Mouse (Mus musculus): Measurements from ENCODE around the gene Gm30191. TPM values are rescaled to one million over a fixed set of nuclear protein-coding genes. Genes with fewer than 3 reads are reported as not detected.
"Not testable (repeated sequence)": the region's sequence is repeated elsewhere in the genome, so short reads cannot be mapped to it uniquely, and the experiment has no call there.

The Gm30191 gene
- polyA plus RNA-seq, 1 experiment from 2014 or later: not detected

DNA sequence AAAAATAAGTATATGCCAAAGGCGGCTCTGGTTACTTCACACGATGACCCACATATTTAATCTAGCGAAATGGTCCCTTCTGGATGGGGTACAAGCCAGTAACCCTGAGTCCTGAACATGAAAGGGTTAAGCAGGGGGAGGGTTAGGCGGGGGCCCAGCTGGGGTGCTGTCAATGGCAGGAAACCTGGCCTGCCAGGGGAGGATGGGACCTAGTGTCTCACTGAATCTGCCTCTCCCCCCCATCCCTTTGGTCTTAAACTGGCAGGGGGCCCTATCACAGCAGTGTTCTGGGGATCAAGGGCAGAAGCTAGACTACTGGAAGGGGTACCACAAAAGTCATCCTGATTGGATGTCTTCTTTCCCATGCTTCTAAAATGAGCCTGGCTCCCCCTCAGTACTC lies 9.1 kb downstream of the Gm30191 start:
- Histone ChIP-seq H3K4me3 (ENCODE audit: low read depth, low read length) (no peak overlapping the region), H3K9ac (replicated peaks; ENCODE audit: low read depth, low read length) (no peak overlapping the region), H3K4me1 (ENCODE audit: control insufficient read depth, insufficient read depth, low read length) (peaks cover 13% of the 10 kb centered on the region; the same call in 1 of the 2 replicates), H3K27ac (ENCODE audit: low read depth, low read length) (no peak overlapping the region), H3K36me3 (ENCODE audit: control insufficient read depth, insufficient read depth, low read length) (no peaks in the 10 kb centered on the region), H3K4me2 (ENCODE audit: low read depth, low read length) (no peak overlapping the region), H3K9me3 (ENCODE audit: control insufficient read depth, low read length) (no peaks in the 10 kb centered on the region), H3K27me3 (ENCODE audit: control insufficient read depth, insufficient read depth, low read length) (peaks cover 15% of the 10 kb centered on the region)
- WGBS: 20% methylated on average over 4 of the region's 4 CpGs
- ATAC-seq (ENCODE audit: low read depth): no peak

DNA sequence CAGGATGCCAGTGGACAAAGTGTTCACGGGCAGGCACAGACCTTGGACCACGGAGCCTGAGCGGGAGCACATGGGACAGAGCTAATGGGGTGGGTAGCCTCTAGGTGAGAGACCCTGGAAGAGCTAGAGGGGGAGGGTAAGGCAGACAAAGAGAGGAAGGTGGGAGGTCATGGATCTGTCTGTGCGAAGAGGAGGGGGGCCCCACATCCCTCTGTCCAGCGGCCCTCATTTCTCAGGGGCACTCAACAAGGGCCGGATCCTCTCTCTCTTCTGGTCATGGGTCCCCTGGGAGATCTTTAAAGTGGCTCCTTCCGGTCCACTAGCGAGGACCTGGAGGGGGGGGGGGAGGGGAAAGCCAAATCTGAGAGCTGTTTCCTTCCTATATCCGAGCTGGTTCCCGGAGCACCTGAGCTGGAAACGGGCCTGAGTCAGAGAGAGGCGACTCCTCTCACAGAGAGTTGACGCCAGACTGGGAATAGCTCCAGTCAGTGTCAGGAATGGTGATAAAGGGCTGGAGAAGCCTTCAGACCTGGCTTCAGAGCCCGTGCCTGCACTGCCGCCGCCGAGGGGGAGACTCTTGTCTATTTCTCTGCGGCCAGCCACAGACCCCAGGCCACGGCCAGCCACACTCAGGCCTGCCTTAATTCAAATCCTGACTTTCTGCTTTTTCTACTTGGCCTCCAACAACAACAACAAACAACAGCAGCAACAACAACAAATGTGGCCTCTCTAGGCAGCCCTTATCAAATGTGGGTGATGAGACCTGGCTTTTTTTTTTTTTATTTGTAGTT lies 9.9 kb downstream of the Gm30191 start:
- ATAC-seq (ENCODE audit: low read depth): no peak
- WGBS: 6% methylated on average over 18 of the region's 19 CpGs
- Histone ChIP-seq H3K9me3 (ENCODE audit: control insufficient read depth, low read length) (no peaks in the 10 kb centered on the region), H3K36me3 (ENCODE audit: control insufficient read depth, insufficient read depth, low read length) (no peaks in the 10 kb centered on the region), H3K27ac (ENCODE audit: low read depth, low read length) (no peak overlapping the region), H3K4me2 (ENCODE audit: low read depth, low read length) (no peak overlapping the region), H3K27me3 (ENCODE audit: control insufficient read depth, insufficient read depth, low read length) (peaks cover 15% of the 10 kb centered on the region), H3K4me1 (ENCODE audit: control insufficient read depth, insufficient read depth, low read length) (peaks cover 12% of the 10 kb centered on the region; the same call in 1 of the 2 replicates), H3K9ac (replicated peaks; ENCODE audit: low read depth, low read length) (no peak overlapping the region), H3K4me3 (ENCODE audit: low read depth, low read length) (no peak overlapping the region)

DNA sequence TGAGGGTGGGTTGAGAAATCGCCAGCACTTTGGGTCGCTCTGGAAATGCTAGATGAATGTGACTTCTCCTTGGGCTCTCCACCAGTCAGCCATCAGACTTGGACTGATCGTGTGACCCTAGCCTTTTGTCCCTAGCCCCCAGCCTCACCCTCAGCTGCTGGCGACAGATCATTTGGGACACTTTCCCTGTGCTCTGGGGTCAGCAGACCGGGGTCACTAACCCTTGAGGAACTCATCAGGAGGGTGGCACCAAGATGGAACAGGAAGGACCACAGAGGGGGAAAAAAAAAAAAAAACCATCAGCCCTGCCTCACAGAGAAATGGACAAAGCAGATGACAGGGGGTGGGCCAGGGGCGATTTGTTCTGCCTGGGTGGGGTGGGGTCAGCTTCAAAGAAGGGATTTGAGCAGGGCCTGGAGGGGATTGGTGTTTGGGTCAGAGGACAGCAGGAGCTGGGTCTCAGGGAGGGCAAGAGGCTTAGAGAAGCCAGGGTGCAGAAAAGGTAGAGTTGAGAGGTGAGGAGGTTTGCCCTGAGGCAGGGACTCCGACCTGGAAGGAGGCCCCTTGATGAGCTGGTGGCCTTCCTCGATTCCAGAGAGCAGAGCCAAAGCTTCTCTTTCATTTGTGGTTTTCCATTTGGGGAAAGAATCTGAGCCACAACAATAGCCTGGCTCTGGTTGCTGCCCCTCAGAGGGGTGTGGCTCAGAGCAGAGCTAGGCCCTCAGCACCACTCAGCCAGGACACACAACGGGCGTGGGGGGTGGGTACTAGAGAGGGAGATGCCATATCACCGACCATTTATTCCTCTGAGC lies 10.7 kb downstream of the Gm30191 start:
- no peak overlapping the region for H3K4me2 ChIP-seq (ENCODE audit: low read depth, low read length)
- H3K36me3 ChIP-seq (ENCODE audit: control insufficient read depth, insufficient read depth, low read length): no peaks in the 10 kb centered on the region
- peaks cover 12% of the 10 kb centered on the region; the same call in 1 of the 2 replicates for H3K4me1 ChIP-seq (ENCODE audit: control insufficient read depth, insufficient read depth, low read length)
- ATAC-seq (ENCODE audit: low read depth): no peak
- H3K9me3 ChIP-seq (ENCODE audit: control insufficient read depth, low read length): no peaks in the 10 kb centered on the region
- peaks cover 15% of the 10 kb centered on the region for H3K27me3 ChIP-seq (ENCODE audit: control insufficient read depth, insufficient read depth, low read length)
- WGBS: 8% methylated on average over 11 of the region's 11 CpGs
- no peak overlapping the region for H3K9ac ChIP-seq (replicated peaks; ENCODE audit: low read depth, low read length)
- no peak overlapping the region for H3K27ac ChIP-seq (ENCODE audit: low read depth, low read length)
- H3K4me3 ChIP-seq (ENCODE audit: low read depth, low read length): no peak overlapping the region

DNA sequence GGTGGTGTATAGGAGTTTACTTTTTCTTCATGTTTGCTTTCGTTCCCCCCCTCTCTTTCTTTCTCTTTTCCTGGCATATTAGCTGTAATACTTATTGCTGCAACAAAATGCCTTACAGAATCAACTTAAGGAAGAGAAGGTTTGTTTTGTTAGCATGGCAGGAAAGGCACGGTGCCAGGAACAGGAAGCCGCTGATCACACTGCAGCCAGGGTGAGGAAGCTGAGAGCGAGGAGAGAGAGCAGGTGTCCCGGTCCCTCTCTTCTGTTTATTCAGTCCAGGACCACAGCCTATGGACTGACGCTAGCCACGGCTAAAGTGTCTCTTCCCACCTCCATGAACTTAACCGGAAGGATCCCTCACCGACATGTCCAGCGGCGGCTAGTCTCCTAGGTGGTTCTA lies 11.6 kb downstream of the Gm30191 start:
- Histone ChIP-seq H3K9ac (replicated peaks; ENCODE audit: low read depth, low read length) (no peak overlapping the region), H3K4me3 (ENCODE audit: low read depth, low read length) (no peak overlapping the region), H3K9me3 (ENCODE audit: control insufficient read depth, low read length) (no peaks in the 10 kb centered on the region), H3K27ac (ENCODE audit: low read depth, low read length) (no peak overlapping the region), H3K27me3 (ENCODE audit: control insufficient read depth, insufficient read depth, low read length) (peaks cover 7% of the 10 kb centered on the region; the same call in 1 of the 2 replicates), H3K4me2 (ENCODE audit: low read depth, low read length) (no peak overlapping the region), H3K36me3 (ENCODE audit: control insufficient read depth, insufficient read depth, low read length) (no peaks in the 10 kb centered on the region), H3K4me1 (ENCODE audit: control insufficient read depth, insufficient read depth, low read length) (peaks cover 7% of the 10 kb centered on the region; the same call in 1 of the 2 replicates)
- 67% methylated on average over 11 of the region's 11 CpGs for WGBS
- ATAC-seq (ENCODE audit: low read depth): no peak

DNA sequence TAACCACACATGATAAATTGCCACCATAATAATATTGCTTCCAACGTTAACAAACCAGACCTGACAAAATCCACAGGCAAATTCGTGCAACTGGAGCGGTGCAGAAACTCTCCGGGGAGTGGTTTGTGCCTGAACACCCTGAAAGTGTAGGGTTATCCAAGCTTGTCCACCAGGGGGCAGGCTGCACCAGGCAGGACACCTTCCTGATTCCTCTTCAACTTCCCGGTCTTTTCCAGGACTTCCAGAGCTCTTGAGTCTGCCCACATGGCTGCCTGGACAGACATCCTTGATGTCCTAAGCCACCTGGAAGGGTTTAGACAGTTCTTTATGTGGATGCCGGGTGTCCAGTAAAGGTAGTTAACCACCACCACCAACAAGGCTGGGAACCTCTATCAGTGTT lies 16.5 kb downstream of the Gm30191 start:
- H3K4me1 ChIP-seq (ENCODE audit: control insufficient read depth, insufficient read depth, low read length): no peaks in the 10 kb centered on the region

DNA sequence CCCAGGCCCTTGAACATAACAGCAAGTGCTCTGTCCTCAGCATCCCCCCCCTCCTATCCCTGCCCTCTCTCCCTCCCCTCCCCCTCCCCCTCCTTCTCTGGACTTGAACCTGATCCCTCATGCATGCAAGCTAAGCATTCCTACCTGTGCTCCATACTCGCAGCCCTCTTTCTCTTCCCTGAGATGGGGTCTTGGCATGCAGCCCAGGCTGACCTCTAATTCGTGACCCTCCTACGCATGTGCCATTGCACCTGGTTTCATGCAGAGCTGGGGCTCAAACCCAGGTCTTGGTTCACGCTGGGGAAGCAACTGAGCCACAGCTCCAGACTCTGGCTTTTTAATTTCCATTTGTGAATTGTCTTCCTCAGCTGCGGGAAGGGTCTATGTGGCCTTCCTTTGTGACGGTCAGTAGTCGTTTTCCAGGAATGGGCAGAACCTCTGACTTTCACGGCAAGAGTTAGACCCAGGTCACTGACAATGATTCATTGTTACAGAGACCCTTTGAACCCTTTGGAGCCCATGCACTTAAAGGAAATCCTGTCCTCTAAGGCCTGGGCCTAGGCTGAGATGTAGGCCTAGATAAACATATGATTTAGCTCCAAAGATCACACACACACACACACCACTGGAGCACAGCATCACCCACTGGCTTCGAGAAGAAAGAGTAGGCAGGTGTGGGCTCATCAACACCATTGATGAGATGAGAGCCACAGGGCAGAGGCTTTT lies 19.3 kb downstream of the Gm30191 start:
- H3K4me3 ChIP-seq (ENCODE audit: low read depth, low read length): no peak overlapping the region
- no peaks in the 10 kb centered on the region for H3K9me3 ChIP-seq (ENCODE audit: control insufficient read depth, low read length)
- H3K9ac ChIP-seq (replicated peaks; ENCODE audit: low read depth, low read length): no peak overlapping the region
- 61% methylated on average over 9 of the region's 9 CpGs for WGBS
- H3K4me1 ChIP-seq (ENCODE audit: control insufficient read depth, insufficient read depth, low read length): no peaks in the 10 kb centered on the region
- no peak overlapping the region for H3K27ac ChIP-seq (ENCODE audit: low read depth, low read length)
- no peaks in the 10 kb centered on the region for H3K36me3 ChIP-seq (ENCODE audit: control insufficient read depth, insufficient read depth, low read length)
- no peak for ATAC-seq (ENCODE audit: low read depth)
- no peaks in the 10 kb centered on the region for H3K27me3 ChIP-seq (ENCODE audit: control insufficient read depth, insufficient read depth, low read length)
- H3K4me2 ChIP-seq (ENCODE audit: low read depth, low read length): no peak overlapping the region

More for the DNA sequence above, 16.5 kb downstream of the Gm30191 start:
- no peak overlapping the region for H3K4me2 ChIP-seq (ENCODE audit: low read depth, low read length)
- ATAC-seq (ENCODE audit: low read depth): no peak
- 30% methylated on average over 6 of the region's 6 CpGs for WGBS
- no peaks in the 10 kb centered on the region for H3K36me3 ChIP-seq (ENCODE audit: control insufficient read depth, insufficient read depth, low read length)
- H3K27me3 ChIP-seq (ENCODE audit: control insufficient read depth, insufficient read depth, low read length): no peaks in the 10 kb centered on the region
- no peak overlapping the region for H3K9ac ChIP-seq (replicated peaks; ENCODE audit: low read depth, low read length)
- H3K9me3 ChIP-seq (ENCODE audit: control insufficient read depth, low read length): no peaks in the 10 kb centered on the region
- H3K4me3 ChIP-seq (ENCODE audit: low read depth, low read length): no peak overlapping the region
- H3K27ac ChIP-seq (ENCODE audit: low read depth, low read length): no peak overlapping the region

DNA sequence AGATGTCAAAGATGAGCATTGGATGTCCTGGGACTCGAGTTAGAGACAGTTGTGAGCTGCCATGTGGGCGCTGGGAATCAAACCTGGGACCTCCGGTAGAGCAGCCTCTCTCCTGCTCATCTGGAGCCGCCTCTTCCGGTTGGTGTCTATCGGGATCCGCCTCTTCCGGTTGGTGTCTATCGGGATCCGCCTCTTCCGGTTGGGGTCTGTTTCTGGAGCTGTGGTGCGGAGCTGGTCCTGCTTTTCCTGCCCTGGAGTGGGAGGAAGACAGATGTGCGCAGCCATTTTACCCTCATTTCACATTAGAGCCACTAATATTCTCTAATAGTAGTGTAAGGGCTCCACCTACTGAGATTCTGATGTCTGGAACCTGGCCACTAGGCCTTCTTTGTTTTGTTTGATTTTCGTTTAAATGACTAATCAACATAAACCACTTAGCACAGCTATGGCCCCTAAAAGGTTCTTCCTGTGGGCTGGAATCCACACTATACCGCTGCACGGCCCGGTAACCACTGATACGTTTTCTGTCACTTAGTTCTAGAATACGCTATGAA lies 21.4 kb downstream of the Gm30191 start:
- 87% methylated on average over 19 of the region's 19 CpGs for WGBS
- no peak for ATAC-seq (ENCODE audit: low read depth)
- Histone ChIP-seq H3K36me3 (ENCODE audit: control insufficient read depth, insufficient read depth, low read length) (no peaks in the 10 kb centered on the region), H3K9me3 (ENCODE audit: control insufficient read depth, low read length) (no peaks in the 10 kb centered on the region), H3K4me2 (ENCODE audit: low read depth, low read length) (no peak overlapping the region), H3K4me3 (ENCODE audit: low read depth, low read length) (no peak overlapping the region), H3K4me1 (ENCODE audit: control insufficient read depth, insufficient read depth, low read length) (no peaks in the 10 kb centered on the region), H3K9ac (replicated peaks; ENCODE audit: low read depth, low read length) (no peak overlapping the region), H3K27me3 (ENCODE audit: control insufficient read depth, insufficient read depth, low read length) (no peaks in the 10 kb centered on the region), H3K27ac (ENCODE audit: low read depth, low read length) (no peak overlapping the region)

DNA sequence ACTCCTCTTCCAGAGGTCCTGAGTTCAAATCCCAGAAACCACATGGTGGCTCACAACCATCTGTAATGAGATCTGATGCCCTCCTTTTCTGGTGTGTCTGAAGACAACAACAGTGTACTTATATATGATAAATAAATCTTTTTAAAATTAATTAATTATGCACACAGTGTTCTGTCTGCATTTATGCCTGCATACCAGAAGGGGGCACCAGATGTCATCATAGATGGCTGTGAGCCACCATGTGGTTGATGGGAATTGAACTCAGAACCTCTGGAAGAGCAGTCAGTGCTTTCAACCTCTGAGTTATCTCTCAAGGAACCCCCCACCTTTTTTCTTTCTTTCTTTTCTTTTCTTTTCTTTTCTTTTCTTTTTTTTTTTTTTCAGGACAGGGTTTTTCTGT lies 22.9 kb downstream of the Gm30191 start:
- not testable (repeated sequence) for H3K9me3 ChIP-seq (ENCODE audit: control insufficient read depth, low read length); H3K27ac ChIP-seq (ENCODE audit: low read depth, low read length); H3K27me3 ChIP-seq (ENCODE audit: control insufficient read depth, insufficient read depth, low read length); H3K4me3 ChIP-seq (ENCODE audit: low read depth, low read length); H3K4me2 ChIP-seq (ENCODE audit: low read depth, low read length); H3K4me1 ChIP-seq (ENCODE audit: control insufficient read depth, insufficient read depth, low read length); H3K9ac ChIP-seq (replicated peaks; ENCODE audit: low read depth, low read length); ATAC-seq (ENCODE audit: low read depth); H3K36me3 ChIP-seq (ENCODE audit: control insufficient read depth, insufficient read depth, low read length)
